Mouse (Mus musculus) cerebellum, postnatal 10 days (tissue): ENCODE results near the gene Ints14.
"Not testable (repeated sequence)": the region's sequence is repeated elsewhere in the genome, so short reads cannot be mapped to it uniquely, and the experiment has no call there.

Source experiments
- DNase-seq, 2 experiments: peaks; one replicate each; pipeline ENCODE4 v3.0.0; 2021; ENCODE audit warnings: mixed read lengths in 2 of 2

Ints14 gene

GRCm38 (mm10) chr9:65020991-65021886 lies 60.5 kb downstream of the Ints14 start, which contains the start of gene Hacd3:
Hacd3 (minus strand) TSS chr9:65021693.
- peak; percentile 95 to 97 for DNase-seq

- DNase-seq, result no peak
Observed at GRCm38 (mm10) chr9:65021887-65022579, 61.3 kb downstream of the Ints14 start.

GRCm38 (mm10) chr9:65022580-65023135 lies 62.0 kb downstream of the Ints14 start:
- DNase-seq, result peak in 1 of 2 experiments; percentile 26

GRCm38 (mm10) chr9:65023447-65023846 lies 62.7 kb downstream of the Ints14 start:
- DNase-seq, result no peak

- DNase-seq, result no peak
Observed at GRCm38 (mm10) chr9:65027241-65027640, 66.5 kb downstream of the Ints14 start.

GRCm38 (mm10) chr9:65028313-65028712 lies 67.6 kb downstream of the Ints14 start:
- DNase-seq, result no peak

- not testable (repeated sequence) for DNase-seq
Observed at GRCm38 (mm10) chr9:65031355-65031754, 70.7 kb downstream of the Ints14 start.

- DNase-seq, result no peak
Observed at GRCm38 (mm10) chr9:65031894-65032268, 71.2 kb downstream of the Ints14 start.

- peak; percentile 97 to 98 for DNase-seq
Observed at GRCm38 (mm10) chr9:65032269-65033108, 71.8 kb downstream of the Ints14 start, which contains the start of gene Dpp8. Dpp8 (plus strand) TSS chr9:65032414.

- DNase-seq, result peak in 1 of 2 experiments; percentile 36
Observed at GRCm38 (mm10) chr9:65036456-65036855, 75.8 kb downstream of the Ints14 start.
